Mouse (Mus musculus): ENCODE data around the gene Mrpl53. TPM values are rescaled to one million over a fixed set of nuclear protein-coding genes. Genes with fewer than 3 reads are reported as not detected.

Mrpl53 gene
- total RNA-seq, 2 experiments from 2014 or later = 109 to 113 TPM

GRCm38 (mm10) chr6:83092416-83093127 is 16.3 kb upstream of the Mrpl53 start:
- DNase-seq = no peak

DNA sequence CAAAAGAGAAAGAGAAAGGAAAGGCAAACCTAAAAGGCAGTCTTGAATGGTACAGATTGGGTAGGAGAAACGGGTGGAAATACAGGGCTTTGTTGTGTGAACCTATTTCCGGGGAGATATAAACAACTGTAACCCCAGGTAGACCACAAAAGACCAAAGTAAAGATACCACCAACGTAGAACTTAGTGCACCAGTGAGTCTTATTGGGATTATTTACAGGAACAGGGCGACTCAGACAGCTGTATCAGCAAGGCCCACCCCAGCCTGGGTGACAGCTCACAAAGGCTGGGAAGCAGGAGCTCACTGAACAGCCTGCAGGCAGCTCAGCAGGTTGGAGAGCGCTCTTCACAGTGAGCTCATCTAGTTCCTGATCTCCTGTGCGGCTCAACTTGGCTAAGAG is 12.9 kb upstream of the Mrpl53 start:
- no peak for DNase-seq

DNA sequence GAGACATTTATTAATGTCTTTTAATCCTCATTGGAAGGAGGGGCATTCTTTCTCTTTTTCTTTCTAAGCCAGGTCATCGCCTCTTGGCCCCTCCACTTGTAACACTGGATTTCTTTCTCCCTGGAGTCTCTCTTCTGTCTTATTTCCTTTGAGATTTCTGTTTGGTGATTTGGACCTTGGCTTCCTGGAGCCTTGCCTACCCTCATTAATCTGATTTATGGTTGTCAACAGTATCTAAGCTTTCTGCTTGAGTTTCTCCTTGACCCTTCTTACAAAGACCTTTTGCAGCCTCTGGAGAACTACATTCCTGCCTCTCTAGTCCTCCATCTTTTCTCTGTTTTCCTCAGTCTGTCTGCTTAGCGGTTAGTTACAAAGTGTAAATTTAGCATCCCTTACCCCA is 10.4 kb upstream of the Mrpl53 start:
- no peak for DNase-seq

GRCm38 (mm10) chr6:83101316-83101687 is 7.5 kb upstream of the Mrpl53 start, which contains the start of the genes Ccdc142 and Gm42688:
Gene Ccdc142, plus strand, starts transcription at chr6:83101601.
Gene Gm42688, plus strand, starts transcription at chr6:83101617.
- DNase-seq = peak; percentile 87

GRCm38 (mm10) chr6:83101688-83102556 is 6.9 kb upstream of the Mrpl53 start:
- peak; percentile 55 for DNase-seq

- no peak for DNase-seq
Observed at GRCm38 (mm10) chr6:83103130-83103650, 5.7 kb upstream of the Mrpl53 start.

- no peak for DNase-seq
Observed at GRCm38 (mm10) chr6:83104158-83104557, 4.7 kb upstream of the Mrpl53 start.

DNA sequence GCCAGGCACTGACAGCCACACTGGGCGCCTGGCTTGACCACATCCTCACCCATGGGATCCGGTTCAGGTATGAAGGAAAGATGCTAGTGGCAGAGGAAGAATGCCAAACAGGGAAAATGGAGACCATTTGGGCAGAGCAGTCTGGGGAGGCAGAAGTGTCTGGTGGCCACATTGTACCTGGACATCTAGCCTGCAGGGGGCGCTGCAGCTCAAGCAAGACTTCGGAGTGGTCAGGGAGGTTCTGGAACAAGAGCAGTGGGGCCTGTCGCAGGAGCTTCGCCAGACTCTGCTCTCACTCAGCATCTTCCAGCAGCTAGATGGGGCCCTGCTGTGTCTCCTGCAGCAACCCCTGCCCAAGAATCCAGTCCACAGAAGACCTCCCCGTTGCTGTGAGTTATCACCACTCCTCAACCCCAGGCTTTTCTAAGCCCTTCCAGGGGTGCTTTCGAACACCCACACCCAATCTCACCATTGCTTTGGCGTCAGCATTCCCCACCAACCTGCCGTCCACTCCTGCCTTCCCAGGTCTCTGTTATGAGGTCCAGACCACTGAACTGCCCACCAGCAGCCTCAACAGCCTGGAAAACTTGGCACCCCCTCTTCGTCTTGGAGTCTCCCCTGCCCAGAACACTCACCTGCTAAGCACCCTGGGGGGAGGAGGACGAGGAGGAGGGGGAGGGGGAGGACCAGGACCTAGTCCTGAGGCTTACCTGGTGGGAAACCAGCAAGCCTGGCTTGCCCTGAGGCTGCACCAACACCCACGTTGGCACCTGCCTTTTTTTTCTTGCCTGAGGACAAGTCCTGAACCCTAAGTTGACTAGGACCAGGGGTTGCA is 1.1 kb upstream of the Mrpl53 start:
- peak; percentile 52 for DNase-seq

GRCm38 (mm10) chr6:83111510-83112136 is 2.8 kb downstream of the Mrpl53 start:
- no peak for DNase-seq

GRCm38 (mm10) chr6:83115011-83115671 is 6.3 kb downstream of the Mrpl53 start, which contains the start of gene Mogs:
Gene Mogs, plus strand, starts transcription at chr6:83115496.
- peak; percentile 92 for DNase-seq

GRCm38 (mm10) chr6:83115682-83116372 is 7.0 kb downstream of the Mrpl53 start:
- no peak for DNase-seq

GRCm38 (mm10) chr6:83116373-83117164 is 7.7 kb downstream of the Mrpl53 start:
- no peak for DNase-seq

GRCm38 (mm10) chr6:83117165-83117438 is 8.3 kb downstream of the Mrpl53 start:
- DNase-seq = no peak

DNA sequence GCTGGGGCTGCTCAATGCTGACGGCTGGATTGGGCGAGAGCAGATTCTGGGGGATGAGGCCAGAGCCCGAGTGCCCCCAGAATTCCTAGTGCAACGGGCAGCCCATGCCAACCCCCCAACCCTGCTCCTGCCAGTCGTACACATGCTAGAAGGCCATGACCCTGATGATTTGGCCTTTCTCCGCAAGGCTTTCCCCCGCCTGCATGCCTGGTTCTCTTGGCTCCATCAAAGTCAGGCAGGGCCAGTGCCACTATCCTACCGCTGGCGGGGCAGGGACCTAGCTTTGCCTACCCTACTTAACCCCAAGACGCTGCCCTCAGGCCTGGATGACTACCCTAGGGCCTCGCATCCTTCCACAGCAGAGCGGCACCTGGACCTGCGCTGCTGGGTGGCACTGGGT is 8.8 kb downstream of the Mrpl53 start:
- no peak for DNase-seq

- no peak for DNase-seq
Observed at GRCm38 (mm10) chr6:83118369-83118768, 9.5 kb downstream of the Mrpl53 start.

GRCm38 (mm10) chr6:83118825-83119733 is 10.2 kb downstream of the Mrpl53 start:
- DNase-seq = no peak

GRCm38 (mm10) chr6:83119734-83120051 is 10.9 kb downstream of the Mrpl53 start:
- no peak for DNase-seq

DNA sequence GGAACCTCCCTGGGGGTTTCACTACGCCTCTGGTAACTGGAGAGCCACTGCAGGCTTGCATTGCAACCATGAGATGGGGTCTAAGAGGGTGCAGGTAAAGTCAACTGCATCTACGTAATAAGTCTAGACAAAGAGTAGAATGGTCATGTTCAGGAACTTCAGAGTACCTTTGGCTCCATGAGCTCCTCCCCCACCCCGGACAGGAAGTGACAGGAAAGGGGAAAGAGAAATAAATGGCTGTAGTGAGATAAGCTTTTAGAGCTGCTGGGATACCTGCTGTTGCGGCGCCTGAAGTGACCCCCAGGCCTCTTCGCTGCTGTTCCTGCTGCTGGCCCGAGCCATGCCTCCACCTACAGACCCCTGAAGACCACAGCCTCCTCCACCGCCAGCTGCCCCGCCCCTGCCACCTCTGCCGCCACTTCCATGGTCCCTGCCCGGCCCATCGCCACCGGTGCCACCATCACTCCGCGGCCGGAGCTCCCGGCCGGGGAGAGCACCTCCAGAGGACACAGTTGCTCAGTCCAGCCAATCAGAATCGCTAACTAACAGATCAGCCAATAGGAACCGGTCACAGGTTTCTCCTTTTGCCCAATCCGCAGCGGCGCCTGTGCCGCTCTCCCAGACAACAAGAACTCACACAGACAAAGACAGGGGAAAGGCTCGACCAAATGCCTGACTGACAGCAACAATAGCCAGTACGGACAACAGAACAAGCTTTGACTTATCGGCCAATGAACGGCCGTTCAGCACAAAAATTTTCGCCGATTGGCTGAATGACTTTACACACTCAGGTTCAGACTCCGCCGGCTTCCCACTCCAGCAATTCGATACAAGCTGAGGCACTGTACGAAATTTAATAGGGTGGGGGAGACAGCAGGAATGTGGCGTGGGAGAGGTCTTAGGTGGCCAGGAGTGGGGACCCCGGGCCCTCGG is 12.4 kb downstream of the Mrpl53 start, which contains the start of gene Wbp1:
Wbp1 (minus strand) TSS at position 630 of the 933 bp plus-strand sequence.
- DNase-seq = peak; percentile 96

All from gastrocnemius, postnatal 25 days (tissue).